Mouse (Mus musculus): ENCODE measurements around the gene 2010315B03Rik. TPM values are rescaled to one million over a fixed set of nuclear protein-coding genes. Genes with fewer than 3 reads are reported as not detected.
A peak's percentile ranks its signal among the peaks of the same experiment; 100 is the strongest.
"Not testable (repeated sequence)": the region's sequence is repeated elsewhere in the genome, so short reads cannot be mapped to it uniquely, and the experiment has no call there.

2010315B03Rik gene
- polyA plus RNA-seq, 1 experiment from 2014 or later = 6.2 TPM

DNA sequence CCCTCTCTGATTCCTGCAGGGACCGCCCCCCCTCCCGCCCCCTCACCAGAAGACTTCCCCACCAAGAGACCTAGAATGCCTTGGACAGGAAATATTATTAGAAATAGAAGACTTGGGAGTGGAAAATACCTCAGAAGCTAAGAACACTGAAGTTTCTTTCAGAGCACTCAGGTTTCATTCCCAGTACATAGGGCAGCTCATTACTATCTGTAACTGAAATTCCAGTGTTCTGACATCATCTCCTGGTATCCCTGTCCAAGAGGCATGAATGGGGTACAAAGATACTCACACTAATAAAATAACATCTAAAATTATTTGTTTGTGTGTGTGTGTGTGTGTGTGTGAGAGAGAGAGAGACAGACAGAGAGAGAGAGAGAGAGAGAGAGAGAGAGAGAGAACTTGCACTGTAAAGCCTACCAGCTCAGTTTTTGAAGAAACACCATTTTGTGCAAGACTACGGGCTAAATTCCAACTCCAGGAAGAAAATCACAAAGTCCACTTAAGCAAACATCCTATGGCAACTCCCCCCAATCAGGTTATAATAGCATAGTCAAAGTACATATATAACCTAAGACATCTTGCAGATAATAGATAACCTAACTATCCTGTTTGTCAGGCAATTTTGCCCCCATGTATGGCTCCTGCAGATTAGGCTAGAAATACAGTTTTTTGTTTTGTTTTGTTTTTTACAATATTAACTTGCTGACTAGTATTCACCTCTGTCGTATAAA, 49.3 kb downstream of the 2010315B03Rik start:
- H3K27me3 ChIP-seq (ENCODE audit: low read depth, poor library complexity, severe bottlenecking) = no peaks in the 10 kb centered on the region
- peaks cover 3% of the 10 kb centered on the region; the same call in 1 of the 2 replicates for H3K4me1 ChIP-seq
- no peak for DNase-seq (ENCODE audit: low spot score)
- no peaks in the 10 kb centered on the region for H3K36me3 ChIP-seq
- no peaks in the 10 kb centered on the region for H3K9me3 ChIP-seq (replicated peaks)
- no peak overlapping the region for H3K27ac ChIP-seq
- 87% methylated on average over 4 of the region's 4 CpGs for WGBS
- no peak overlapping the region for H3K4me3 ChIP-seq

DNA sequence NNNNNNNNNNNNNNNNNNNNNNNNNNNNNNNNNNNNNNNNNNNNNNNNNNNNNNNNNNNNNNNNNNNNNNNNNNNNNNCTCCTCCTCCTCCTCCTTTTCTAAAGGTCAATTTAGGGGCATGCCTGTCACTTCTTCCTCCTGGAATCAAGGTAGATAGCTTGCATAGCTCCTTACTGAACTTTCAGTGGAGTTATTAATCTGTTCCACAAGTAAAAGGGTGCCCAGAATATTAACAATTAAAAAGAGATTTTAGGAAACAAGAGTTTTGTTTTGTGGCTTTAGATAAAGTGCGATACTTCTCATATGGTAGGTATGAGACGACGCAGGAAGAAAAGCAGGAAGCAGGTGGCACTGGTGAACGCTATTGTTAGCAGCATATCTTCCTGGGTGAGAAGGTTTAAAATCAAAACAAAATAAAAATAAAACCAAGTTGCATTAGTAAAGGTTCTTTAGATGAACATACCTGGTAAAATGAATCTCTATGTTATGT, 54.4 kb downstream of the 2010315B03Rik start:
- Histone ChIP-seq H3K36me3 (no peaks in the 10 kb centered on the region), H3K9me3 (replicated peaks) (peaks cover 9% of the 10 kb centered on the region), H3K27me3 (ENCODE audit: low read depth, poor library complexity, severe bottlenecking) (no peaks in the 10 kb centered on the region), H3K4me3 (no peak overlapping the region), H3K4me1 (no peaks in the 10 kb centered on the region), H3K27ac (no peak overlapping the region)
- no peak for DNase-seq (ENCODE audit: low spot score)
- WGBS = 80% methylated on average over 4 of the region's 4 CpGs

DNA sequence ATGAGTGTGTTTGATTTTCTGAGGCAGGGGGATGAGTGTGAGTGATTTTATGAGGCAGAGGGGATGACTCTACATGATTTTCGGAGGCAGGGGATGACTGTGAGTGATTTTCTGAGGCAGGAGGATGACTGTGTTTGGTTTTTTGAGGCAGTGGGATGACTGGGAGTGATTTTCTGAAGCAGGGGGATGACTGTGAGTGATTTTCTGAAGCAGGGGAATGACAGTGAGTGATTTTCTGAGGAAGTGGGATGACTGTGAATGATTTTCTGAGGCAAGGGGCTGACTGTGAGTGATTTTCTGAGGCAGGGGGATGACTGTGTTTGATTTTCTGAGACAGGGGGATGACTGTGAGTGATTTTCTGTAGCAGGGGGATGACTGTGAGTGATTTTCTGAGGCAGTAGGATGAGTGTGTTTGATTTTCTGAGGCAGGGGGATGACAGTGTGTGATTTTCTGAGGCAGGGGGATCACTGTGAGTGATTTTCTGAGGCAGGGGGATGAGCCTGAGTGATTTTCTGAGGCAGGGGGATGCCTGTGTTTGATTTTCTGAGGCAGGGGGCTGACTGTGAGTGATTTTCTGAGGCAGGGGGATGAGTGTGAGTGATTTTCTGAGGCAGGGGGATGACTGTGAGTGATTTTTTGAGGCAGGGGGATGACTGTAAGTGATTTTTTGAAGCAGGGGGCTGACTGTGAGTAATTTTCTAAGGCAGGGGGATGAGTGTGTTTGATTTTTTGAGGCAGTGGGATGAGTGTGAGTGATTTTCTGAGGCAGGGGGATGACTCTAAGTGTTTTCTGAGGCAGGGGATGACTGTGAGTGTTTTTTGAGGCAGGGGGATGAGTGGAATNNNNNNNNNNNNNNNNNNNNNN, 55.1 kb downstream of the 2010315B03Rik start:
- 49% methylated on average over 1 of the region's 1 CpGs for WGBS
- Histone ChIP-seq H3K9me3 (replicated peaks) (peaks cover 9% of the 10 kb centered on the region), H3K4me1 (no peaks in the 10 kb centered on the region)

DNA sequence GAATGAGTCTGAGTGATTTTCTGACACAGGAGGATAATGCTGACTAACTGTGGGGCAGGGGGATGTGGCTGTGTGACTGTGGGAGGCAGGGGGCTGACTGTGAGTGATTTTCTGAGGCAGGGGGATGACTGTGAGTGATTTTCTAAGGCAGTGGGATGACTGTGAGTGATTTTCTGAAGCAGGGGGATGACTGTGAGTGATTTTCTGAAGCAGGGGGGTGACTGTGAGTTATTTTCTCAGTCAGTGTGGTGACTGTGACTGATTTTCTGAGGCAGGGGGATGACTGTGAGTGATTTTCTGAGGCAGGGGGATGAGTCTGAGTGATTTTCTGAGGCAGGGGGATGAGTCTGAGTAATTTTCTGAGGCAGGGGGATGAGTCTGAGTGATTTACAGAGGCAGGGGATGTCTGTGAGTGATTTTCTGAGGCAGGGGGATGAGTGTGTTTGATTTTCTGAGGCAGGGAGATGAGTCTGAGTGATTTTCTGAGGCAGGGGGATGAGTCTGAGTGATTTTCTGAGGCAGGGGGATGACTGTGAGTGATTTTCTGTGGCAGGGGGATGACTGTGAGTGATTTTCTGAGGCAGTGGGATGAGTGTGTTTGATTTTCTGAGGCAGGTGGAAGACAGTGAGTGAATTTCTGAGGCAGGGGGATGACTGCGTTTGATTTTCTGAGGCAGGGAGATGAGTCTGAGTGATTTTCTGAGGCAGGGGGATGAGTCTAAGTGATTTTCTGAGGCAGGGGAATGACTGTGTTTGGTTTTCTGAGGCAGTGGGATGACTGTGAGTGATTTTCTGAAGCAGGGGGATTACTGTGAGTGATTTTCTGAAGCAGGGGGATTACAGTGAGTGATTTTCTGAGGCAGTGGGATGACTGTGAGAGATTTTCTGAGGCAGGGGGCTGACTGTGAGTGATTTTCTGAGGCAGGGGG, 56.0 kb downstream of the 2010315B03Rik start:
- 16% methylated on average over 1 of the region's 1 CpGs for WGBS
- DNase-seq (ENCODE audit: low spot score) = peak; percentile 62
- not testable (repeated sequence) for H3K36me3 ChIP-seq; H3K27ac ChIP-seq; H3K4me3 ChIP-seq; H3K27me3 ChIP-seq (ENCODE audit: low read depth, poor library complexity, severe bottlenecking); H3K4me1 ChIP-seq; H3K9me3 ChIP-seq (replicated peaks)

More for the DNA sequence above, 55.1 kb downstream of the 2010315B03Rik start:
- H3K36me3 ChIP-seq = no peaks in the 10 kb centered on the region
- H3K4me3 ChIP-seq = no peak overlapping the region
- no peaks in the 10 kb centered on the region for H3K27me3 ChIP-seq (ENCODE audit: low read depth, poor library complexity, severe bottlenecking)
- peak; percentile 87 for DNase-seq (ENCODE audit: low spot score)
- no peak overlapping the region for H3K27ac ChIP-seq

DNA sequence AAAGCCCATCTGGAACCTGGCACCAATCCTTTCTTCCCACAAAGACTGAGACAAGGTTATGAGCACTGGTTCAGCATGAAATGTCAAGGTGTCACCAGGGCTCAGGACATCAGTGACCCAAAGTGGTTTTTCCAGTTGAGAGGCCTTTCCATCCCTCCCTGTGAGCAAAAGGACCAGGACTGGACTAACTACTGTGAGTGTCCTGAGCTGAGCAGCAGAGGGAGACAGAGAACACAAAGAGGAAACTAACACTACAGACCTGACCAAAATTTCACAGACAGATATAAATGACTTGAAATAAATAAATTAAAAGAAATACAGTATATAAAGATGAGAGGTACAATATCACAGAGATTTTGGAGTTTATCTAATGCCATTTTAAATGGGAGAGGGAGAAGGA, 61.1 kb downstream of the 2010315B03Rik start:
- H3K4me1 ChIP-seq = no peaks in the 10 kb centered on the region
- H3K4me3 ChIP-seq = no peak overlapping the region
- no peak for DNase-seq (ENCODE audit: low spot score)
- H3K9me3 ChIP-seq (replicated peaks) = peaks cover 3% of the 10 kb centered on the region
- H3K27me3 ChIP-seq (ENCODE audit: low read depth, poor library complexity, severe bottlenecking) = no peaks in the 10 kb centered on the region
- H3K27ac ChIP-seq = no peak overlapping the region
- H3K36me3 ChIP-seq = no peaks in the 10 kb centered on the region

Other genes starting within 250 kb of the 2010315B03Rik start
- gene Ccr2, start 210.7 kb downstream of the 2010315B03Rik start, polyA plus RNA-seq (2016; fragmentation: Nextera tagmentation; extraction: Ambion mirVana) = 0.14 and 0.48 TPM in 2 replicates
- gene Ccr5, start 191.2 kb downstream of the 2010315B03Rik start, polyA plus RNA-seq (2016; fragmentation: Nextera tagmentation; extraction: Ambion mirVana) = 0.15 and 0.30 TPM in 2 replicates
- gene Ppp2r3d, start 164.2 kb upstream of the 2010315B03Rik start, polyA plus RNA-seq (2016; fragmentation: Nextera tagmentation; extraction: Ambion mirVana) = 113 and 131 TPM in 2 replicates
- gene Gm21836, start 181.1 kb upstream of the 2010315B03Rik start, polyA plus RNA-seq (2016; fragmentation: Nextera tagmentation; extraction: Ambion mirVana) = not detected in 2 replicates

All from limb, embryonic 10.5 days (tissue).